Mouse (Mus musculus) G1E (cell line): ENCODE measurements around the gene Ndufa13.

Experiments
- CTCF ChIP-seq: IDR thresholded peaks from 2 replicates; pipeline ENCODE4 v1.5.1; 2012; ENCODE audit warnings: low read depth, low read length, inconsistent platforms, mixed read lengths
- GATA1 ChIP-seq: IDR thresholded peaks from 2 replicates; pipeline ENCODE4 v1.6.1; 2012; ENCODE audit warnings: borderline replicate concordance, low read length, inconsistent platforms, mixed read lengths
- GATA2 ChIP-seq: IDR thresholded peaks from 2 replicates; pipeline ENCODE4 v1.6.1; 2012; ENCODE audit warnings: low read depth, low read length, inconsistent platforms, borderline replicate concordance
- TAL1 ChIP-seq: conservative IDR thresholded peaks from 2 replicates; pipeline ENCODE4 v1.6.1; 2012; ENCODE audit warnings: low read depth, low read length, inconsistent platforms, mixed read lengths

- TF ChIP-seq GATA1 (no peak), CTCF (no peak), TAL1 (no peak), GATA2 (no peak)
Observed at GRCm38 (mm10) chr8:69950300-69950699, 47.9 kb upstream of the Ndufa13 start.
